In genomic region chr14:21584468-21585135, GRCm38 (mm10) we compare ENCODE assay signal across 10 mouse cellular contexts.
DNase-seq lines count a peak whose midpoint lies in the region; ATAC-seq lines count a peak whose summit lies in the region.
"Had no signal": no experiment of that assay in that cellular context is flagged by ENCODE, and none has a peak within 500 bp of the region (broad histone marks: within the 10 kb centered on the region; RNA-seq: fewer than 3 reads in every experiment).

No protein-coding gene starts in this region.

- peak; percentile 42 to 60 for DNase-seq in cerebellum, postnatal 10 days
- no peak for DNase-seq in cerebellum, postnatal 4 days (ENCODE audit: low spot score in 2 of 2)
- DNase-seq in thymus, postnatal 0 days (ENCODE audit: low spot score): peak; percentile 19
- DNase-seq in thymus, adult 18-20 months: no peak
- DNase-seq in right cerebral cortex, postnatal 25 days: no peak
- no peak for DNase-seq in right cerebral cortex, postnatal 36 days (ENCODE audit: low spot score in 2 of 2)
- DNase-seq in layer of hippocampus, postnatal 14 days (ENCODE audit: low spot score in 2 of 2): no peak

- H3K4me2 ChIP-seq in limb, embryonic 13.5 days (replicated peaks): no peak overlapping the region
- H3K4me2 ChIP-seq: heart, embryonic 15.5 days; neural tube, embryonic 12.5 days had no signal

- no peaks in the 10 kb centered on the region for H3K27me3 ChIP-seq in limb, embryonic 13.5 days
- H3K27me3 ChIP-seq: heart, embryonic 15.5 days; neural tube, embryonic 12.5 days had no signal

- no peaks in the 10 kb centered on the region for H3K9me3 ChIP-seq in limb, embryonic 13.5 days
- H3K9me3 ChIP-seq: heart, embryonic 15.5 days; neural tube, embryonic 12.5 days had no signal

- H3K4me3 ChIP-seq in limb, embryonic 13.5 days: no peak overlapping the region
- H3K4me3 ChIP-seq: heart, embryonic 15.5 days; neural tube, embryonic 12.5 days had no signal

- no peak for ATAC-seq in limb, embryonic 13.5 days (ENCODE audit: low FRiP score, low read depth)

- peaks cover 86% of the 10 kb centered on the region for H3K4me1 ChIP-seq in limb, embryonic 13.5 days

- H3K36me3 ChIP-seq in limb, embryonic 13.5 days: peaks cover 2% of the 10 kb centered on the region; the same call in 1 of the 2 replicates
- H3K36me3 ChIP-seq: heart, embryonic 15.5 days; neural tube, embryonic 12.5 days had no signal

- H3K27ac ChIP-seq in limb, embryonic 13.5 days: peak overlapping the region; percentile 22; the same call in 1 of the 2 replicates
- H3K27ac ChIP-seq: neural tube, embryonic 12.5 days had no signal

- no peak overlapping the region for H3K9ac ChIP-seq in limb, embryonic 13.5 days
- H3K9ac ChIP-seq: heart, embryonic 15.5 days; neural tube, embryonic 12.5 days had no signal

- WGBS in limb, embryonic 13.5 days: 25% methylated on average over 6 of the region's 6 CpGs

Comparison
In these comparisons a context has a peak if more than half of its experiments do, and no peak if none do; other contexts are left out.
1. DNase-seq: peak in cerebellum, postnatal 10 days (2 of 2) and thymus, postnatal 0 days (single experiment); none in cerebellum, postnatal 4 days (0 of 2), thymus, adult 18-20 months (0 of 2), right cerebral cortex, postnatal 25 days (single experiment), right cerebral cortex, postnatal 36 days (0 of 2) and layer of hippocampus, postnatal 14 days (0 of 2).